Mouse (Mus musculus) forebrain, embryonic 12.5 days (tissue): ENCODE measurements at regions not wholly inside any gene's neighbourhood (a gene's known extent, or its start where the extent isn't known, plus 50 kb on each side); places are given as distances from the start of the nearest gene placed in this dataset.

Source experiments
- ATAC-seq: fragments of 200-750 bp; cut with Nextera tagmentation; 2 replicates; pipeline ENCODE4 v1.8.0; 2017; ENCODE audit warnings: moderate TSS enrichment; ENCODE audit not compliant: low FRiP score
- H3K27ac ChIP-seq: fragments of 300-500 bp; sonication (generic); 2 replicates; pipeline ENCODE4 v1.5.1; 2016; ENCODE audit warnings: mild to moderate bottlenecking
- H3K27me3 ChIP-seq: fragments of 300-500 bp; sonication (generic); 2 replicates; pipeline ENCODE4 v1.6.1; 2016; ENCODE audit warnings: mild to moderate bottlenecking
- H3K36me3 ChIP-seq: fragments of 300-500 bp; sonication (generic); replicated peaks from 2 replicates; pipeline ENCODE4 v1.6.1; 2016; ENCODE audit warnings: mild to moderate bottlenecking
- H3K4me1 ChIP-seq: fragments of 300-500 bp; sonication (generic); 2 replicates; pipeline ENCODE4 v1.6.1; 2016
- H3K4me2 ChIP-seq: fragments of 300-500 bp; sonication (generic); 2 replicates; pipeline ENCODE4 v1.6.1; 2016; ENCODE audit warnings: mild to moderate bottlenecking, moderate library complexity
- H3K4me3 ChIP-seq: fragments of 300-500 bp; sonication (generic); replicated peaks from 2 replicates; pipeline ENCODE4 v1.5.1; 2016; ENCODE audit warnings: mild to moderate bottlenecking
- H3K9ac ChIP-seq: fragments of 300-500 bp; sonication (generic); 2 replicates; pipeline ENCODE4 v1.6.1; 2016; ENCODE audit warnings: mild to moderate bottlenecking
- H3K9me3 ChIP-seq: fragments of 300-500 bp; sonication (generic); 2 replicates; pipeline ENCODE4 v1.6.1; 2016
- WGBS: fragments of 180-500 bp; shearing (Covaris S2); methylation state at CpG from one replicate; pipeline ENCODE4 v1.1.7; 2016; 5-methylcytosine and 5-hydroxymethylcytosine counted together

GRCm38 (mm10) chr10:123997260-123997659, 733.5 kb downstream of the Fam19a2 start:
- Histone ChIP-seq H3K4me2 (no peak overlapping the region), H3K9ac (no peak overlapping the region), H3K4me1 (no peaks in the 10 kb centered on the region), H3K36me3 (no peaks in the 10 kb centered on the region), H3K27me3 (no peaks in the 10 kb centered on the region), H3K4me3 (no peak overlapping the region), H3K27ac (no peak overlapping the region), H3K9me3 (no peaks in the 10 kb centered on the region)
- no peak for ATAC-seq
- WGBS: 58% methylated on average over 5 of the region's 5 CpGs

- Histone ChIP-seq H3K4me3 (no peak overlapping the region), H3K9me3 (no peaks in the 10 kb centered on the region), H3K27ac (no peak overlapping the region), H3K9ac (no peak overlapping the region), H3K36me3 (no peaks in the 10 kb centered on the region), H3K4me2 (no peak overlapping the region), H3K4me1 (no peaks in the 10 kb centered on the region), H3K27me3 (no peaks in the 10 kb centered on the region)
- WGBS: 83% methylated on average over 1 of the region's 1 CpGs
- ATAC-seq: no peak
Observed at GRCm38 (mm10) chr10:123998959-123999358, 735.2 kb downstream of the Fam19a2 start.

- WGBS: 67% methylated on average over 4 of the region's 4 CpGs
- Histone ChIP-seq H3K36me3 (no peaks in the 10 kb centered on the region), H3K9me3 (no peaks in the 10 kb centered on the region), H3K4me2 (no peak overlapping the region), H3K9ac (no peak overlapping the region), H3K27ac (no peak overlapping the region), H3K4me1 (no peaks in the 10 kb centered on the region), H3K4me3 (no peak overlapping the region), H3K27me3 (no peaks in the 10 kb centered on the region)
- no peak for ATAC-seq
Observed at GRCm38 (mm10) chr10:124045031-124045430, 781.2 kb downstream of the Fam19a2 start.

- no peak for ATAC-seq
- Histone ChIP-seq H3K9me3 (no peaks in the 10 kb centered on the region), H3K4me1 (no peaks in the 10 kb centered on the region), H3K27me3 (no peaks in the 10 kb centered on the region), H3K4me3 (no peak overlapping the region), H3K4me2 (no peak overlapping the region), H3K36me3 (no peaks in the 10 kb centered on the region), H3K27ac (no peak overlapping the region), H3K9ac (no peak overlapping the region)
- WGBS: 74% methylated on average over 2 of the region's 2 CpGs
Observed at GRCm38 (mm10) chr10:124045791-124046190, 782.0 kb downstream of the Fam19a2 start.

GRCm38 (mm10) chr10:124082756-124083155, 819.0 kb downstream of the Fam19a2 start:
- Histone ChIP-seq H3K4me2 (no peak overlapping the region), H3K4me1 (no peaks in the 10 kb centered on the region), H3K27ac (no peak overlapping the region), H3K9ac (no peak overlapping the region), H3K36me3 (no peaks in the 10 kb centered on the region), H3K9me3 (no peaks in the 10 kb centered on the region), H3K27me3 (no peaks in the 10 kb centered on the region), H3K4me3 (no peak overlapping the region)
- WGBS: 84% methylated on average over 3 of the region's 3 CpGs
- no peak for ATAC-seq

- no peak overlapping the region for H3K4me3 ChIP-seq
- H3K27ac ChIP-seq: no peak overlapping the region
- no peaks in the 10 kb centered on the region for H3K27me3 ChIP-seq
- H3K9ac ChIP-seq: no peak overlapping the region
- no peaks in the 10 kb centered on the region for H3K36me3 ChIP-seq
- H3K4me1 ChIP-seq: no peaks in the 10 kb centered on the region
- no peak for ATAC-seq
- no peaks in the 10 kb centered on the region for H3K9me3 ChIP-seq
- H3K4me2 ChIP-seq: no peak overlapping the region
- 51% methylated on average over 10 of the region's 10 CpGs for WGBS
Observed at GRCm38 (mm10) chr10:124090547-124090946, 826.8 kb downstream of the Fam19a2 start.

GRCm38 (mm10) chr10:124091364-124091763, 827.6 kb downstream of the Fam19a2 start:
- no peak overlapping the region for H3K4me2 ChIP-seq

GRCm38 (mm10) chr10:124119585-124119984, 855.8 kb downstream of the Fam19a2 start:
- no peak for ATAC-seq
- no peak overlapping the region for H3K4me2 ChIP-seq
- no peak overlapping the region for H3K9ac ChIP-seq
- H3K36me3 ChIP-seq: no peaks in the 10 kb centered on the region
- H3K9me3 ChIP-seq: no peaks in the 10 kb centered on the region
- H3K4me1 ChIP-seq: no peaks in the 10 kb centered on the region
- no peak overlapping the region for H3K4me3 ChIP-seq
- H3K27me3 ChIP-seq: no peaks in the 10 kb centered on the region
- no peak overlapping the region for H3K27ac ChIP-seq

More at GRCm38 (mm10) chr10:124091364-124091763, 827.6 kb downstream of the Fam19a2 start:
- Histone ChIP-seq H3K4me3 (no peak overlapping the region), H3K9me3 (no peaks in the 10 kb centered on the region), H3K4me1 (no peaks in the 10 kb centered on the region), H3K27ac (no peak overlapping the region), H3K9ac (no peak overlapping the region), H3K27me3 (no peaks in the 10 kb centered on the region), H3K36me3 (no peaks in the 10 kb centered on the region)
- ATAC-seq: no peak; the same call in 1 of the 2 replicates
- 74% methylated on average over 7 of the region's 7 CpGs for WGBS

GRCm38 (mm10) chr10:124138456-124138855, 874.7 kb downstream of the Fam19a2 start:
- ATAC-seq: no peak
- Histone ChIP-seq H3K4me2 (no peak overlapping the region), H3K27me3 (no peaks in the 10 kb centered on the region), H3K9ac (no peak overlapping the region), H3K4me3 (no peak overlapping the region), H3K4me1 (no peaks in the 10 kb centered on the region), H3K9me3 (no peaks in the 10 kb centered on the region), H3K27ac (no peak overlapping the region), H3K36me3 (no peaks in the 10 kb centered on the region)
- 77% methylated on average over 2 of the region's 2 CpGs for WGBS

- Histone ChIP-seq H3K9ac (no peak overlapping the region), H3K4me1 (no peaks in the 10 kb centered on the region), H3K27me3 (no peaks in the 10 kb centered on the region), H3K4me3 (no peak overlapping the region), H3K9me3 (no peaks in the 10 kb centered on the region), H3K27ac (no peak overlapping the region), H3K36me3 (no peaks in the 10 kb centered on the region), H3K4me2 (no peak overlapping the region)
- ATAC-seq: no peak
- 56% methylated on average over 1 of the region's 1 CpGs for WGBS
Observed at GRCm38 (mm10) chr10:124142336-124142735, 878.5 kb downstream of the Fam19a2 start.

- Histone ChIP-seq H3K9me3 (no peaks in the 10 kb centered on the region), H3K4me2 (no peak overlapping the region), H3K36me3 (no peaks in the 10 kb centered on the region), H3K9ac (no peak overlapping the region), H3K4me1 (no peaks in the 10 kb centered on the region), H3K27me3 (no peaks in the 10 kb centered on the region), H3K4me3 (no peak overlapping the region), H3K27ac (no peak overlapping the region)
- 12% methylated on average over 9 of the region's 9 CpGs for WGBS
- ATAC-seq: no peak
Observed at GRCm38 (mm10) chr10:124146751-124147469, 883.1 kb downstream of the Fam19a2 start.

- no peak for ATAC-seq
- 76% methylated on average over 7 of the region's 7 CpGs for WGBS
Observed at GRCm38 (mm10) chr10:124163441-124163840, 899.6 kb downstream of the Fam19a2 start.

GRCm38 (mm10) chr10:124175598-124175997, 911.8 kb downstream of the Fam19a2 start:
- no peaks in the 10 kb centered on the region for H3K27me3 ChIP-seq
- 79% methylated on average over 2 of the region's 2 CpGs for WGBS
- ATAC-seq: no peak

More at GRCm38 (mm10) chr10:124163441-124163840, 899.6 kb downstream of the Fam19a2 start:
- H3K4me3 ChIP-seq: no peak overlapping the region
- H3K27me3 ChIP-seq: no peaks in the 10 kb centered on the region
- no peak overlapping the region for H3K9ac ChIP-seq
- H3K4me2 ChIP-seq: no peak overlapping the region
- H3K36me3 ChIP-seq: no peaks in the 10 kb centered on the region
- no peaks in the 10 kb centered on the region for H3K4me1 ChIP-seq
- H3K27ac ChIP-seq: no peak overlapping the region
- H3K9me3 ChIP-seq: no peaks in the 10 kb centered on the region

More at GRCm38 (mm10) chr10:124175598-124175997, 911.8 kb downstream of the Fam19a2 start:
- no peaks in the 10 kb centered on the region for H3K9me3 ChIP-seq
- no peak overlapping the region for H3K27ac ChIP-seq
- no peak overlapping the region for H3K4me2 ChIP-seq
- H3K4me3 ChIP-seq: no peak overlapping the region
- H3K9ac ChIP-seq: no peak overlapping the region
- no peaks in the 10 kb centered on the region for H3K36me3 ChIP-seq
- no peaks in the 10 kb centered on the region for H3K4me1 ChIP-seq
